Mouse (Mus musculus): ENCODE measurements around the gene Gm26620. TPM values are rescaled to one million over a fixed set of nuclear protein-coding genes. Genes with fewer than 3 reads are reported as not detected.

Gm26620 gene
- polyA plus RNA-seq, 1 experiment from 2014 or later: 0.55 TPM

Other genes starting within 250 kb of the Gm26620 start
- gene Olfml2b, start 240.5 kb upstream of the Gm26620 start, polyA plus RNA-seq (2018): 0.11 to 2.1 TPM (median 0.33 TPM) in 3 replicates
- gene Atf6, start 17.3 kb upstream of the Gm26620 start, polyA plus RNA-seq (2018): 41.4 to 56.5 TPM (median 54.4 TPM) in 3 replicates
- 9.6 to 14.7 TPM (median 12.1 TPM) in 3 replicates for gene Dusp12, start 475 bp downstream of the Gm26620 start, polyA plus RNA-seq (2018)
- 0.47 to 0.68 TPM in 2 of 3 replicates, not detected in the other for gene Fcrlb, start 27.9 kb downstream of the Gm26620 start, polyA plus RNA-seq (2018)
- 0.26 to 0.79 TPM (median 0.56 TPM) in 3 replicates for gene Fcrla, start 42.5 kb downstream of the Gm26620 start, polyA plus RNA-seq (2018)
- gene Fcgr2b, start 91.5 kb downstream of the Gm26620 start, polyA plus RNA-seq (2018): 372 to 843 TPM (median 791 TPM) in 3 replicates
- 192 to 337 TPM (median 269 TPM) in 3 replicates for gene Fcgr4, start 133.9 kb downstream of the Gm26620 start, polyA plus RNA-seq (2018)
- gene Fcgr3, start 179.9 kb downstream of the Gm26620 start, polyA plus RNA-seq (2018): 921 to 1,206 TPM (median 1,155 TPM) in 3 replicates
- gene Cfap126, start 228.9 kb downstream of the Gm26620 start, polyA plus RNA-seq (2018): 4.2 to 31.6 TPM (median 7.6 TPM) in 3 replicates

Measured in macrophage (primary cell).